Mouse (Mus musculus) MEL (cell line): ENCODE measurements around the gene Gorasp2. TPM values are rescaled to one million over a fixed set of nuclear protein-coding genes. Genes with fewer than 3 reads are reported as not detected.

Experiments
- DNase-seq: peaks from one replicate; pipeline ENCODE4 v3.0.0; 2011; ENCODE audit warnings: low read depth, low spot score
- H3K27ac ChIP-seq: 2 replicates; pipeline ENCODE4 v1.5.1; 2012; ENCODE audit warnings: low read depth, mild to moderate bottlenecking, control low read depth, low read length, moderate library complexity; ENCODE audit not compliant: control insufficient read depth
- H3K27me3 ChIP-seq, 2 experiments: fragments of 150-350 bp in 1 of 2; sonication (generic) in 1 of 2; 2 replicates each; pipeline ENCODE4 v1.6.1; 2012; ENCODE audit warnings: low read length in 2 of 2, mild to moderate bottlenecking in 2 of 2, improper control_type of control experiment in 1 of 2, moderate library complexity in 1 of 2; ENCODE audit not compliant: insufficient read depth in 2 of 2, control insufficient read depth in 1 of 2
- H3K36me3 ChIP-seq, 2 experiments: 2 replicates each; pipeline ENCODE4 v1.6.1; 2012 to 2014; ENCODE audit warnings: low read length in 2 of 2, improper control_type of control experiment in 1 of 2, inconsistent platforms in 1 of 2, mild to moderate bottlenecking in 1 of 2; ENCODE audit not compliant: insufficient read depth in 2 of 2, control insufficient read depth in 1 of 2
- H3K4me1 ChIP-seq, 2 experiments: fragments of 150-350 bp in 1 of 2; sonication (generic) in 1 of 2; 2 replicates each; pipeline ENCODE4 v1.6.1; 2012; ENCODE audit warnings: low read length in 2 of 2, improper control_type of control experiment in 1 of 2, mild to moderate bottlenecking in 1 of 2; ENCODE audit not compliant: insufficient read depth in 2 of 2, control insufficient read depth in 1 of 2
- H3K4me3 ChIP-seq, 2 experiments: fragments of 150-350 bp in 1 of 2; sonication (generic) in 1 of 2; 2 replicates each; pipeline ENCODE4 v1.5.1; 2012; ENCODE audit warnings: low read depth in 2 of 2, low read length in 2 of 2, mild to moderate bottlenecking in 2 of 2, moderate library complexity in 2 of 2, control low read depth in 1 of 2, improper control_type of control experiment in 1 of 2; ENCODE audit not compliant: control insufficient read depth in 1 of 2, insufficient read depth in 1 of 2
- H3K79me2 ChIP-seq: 2 replicates; pipeline ENCODE4 v1.6.1; 2012; ENCODE audit warnings: mild to moderate bottlenecking, low read length, moderate library complexity; ENCODE audit not compliant: control insufficient read depth, poor library complexity, insufficient read depth
- H3K9ac ChIP-seq: 2 replicates; pipeline ENCODE4 v1.6.1; 2012; ENCODE audit warnings: low read depth, mild to moderate bottlenecking, control low read depth, low read length, moderate library complexity; ENCODE audit not compliant: control insufficient read depth, poor library complexity, severe bottlenecking
- H3K9me3 ChIP-seq: fragments of 150-350 bp; sonication (generic); replicated peaks from 2 replicates; pipeline ENCODE4 v1.6.1; 2012; ENCODE audit warnings: mild to moderate bottlenecking, low read length, improper control_type of control experiment, moderate library complexity; ENCODE audit not compliant: insufficient read depth
- BHLHE40 ChIP-seq: IDR thresholded peaks from 2 replicates; pipeline ENCODE4 v1.6.1; 2012; ENCODE audit warnings: low read depth, mild to moderate bottlenecking, inconsistent platforms, low read length, improper control_type of control experiment, borderline replicate concordance
- CHD1 ChIP-seq: IDR thresholded peaks from 2 replicates; pipeline ENCODE4 v1.6.1; 2012; ENCODE audit warnings: low read depth, mild to moderate bottlenecking, inconsistent platforms, low read length, improper control_type of control experiment
- CHD2 ChIP-seq: IDR thresholded peaks from 2 replicates; pipeline ENCODE4 v1.6.1; 2011; ENCODE audit warnings: low read length, improper control_type of control experiment
- CTCF ChIP-seq, 3 experiments: IDR thresholded peaks in 2 of 3; conservative IDR thresholded peaks in 1 of 3; 2 replicates each; pipeline ENCODE4 v1.5.1; 2011 to 2012; ENCODE audit warnings: low read length in 3 of 3, low read depth in 2 of 3, mild to moderate bottlenecking in 2 of 3, improper control_type of control experiment in 1 of 3, inconsistent platforms in 1 of 3, mixed read lengths in 1 of 3, moderate library complexity in 1 of 3; ENCODE audit not compliant: control insufficient read depth in 1 of 3, insufficient read depth in 1 of 3, poor library complexity in 1 of 3, severe bottlenecking in 1 of 3
- E2F4 ChIP-seq: IDR thresholded peaks from 2 replicates; pipeline ENCODE4 v1.6.1; 2011; ENCODE audit warnings: low read depth, low read length, improper control_type of control experiment, borderline replicate concordance
- ELF1 ChIP-seq: IDR thresholded peaks from 2 replicates; pipeline ENCODE4 v1.6.1; 2014; ENCODE audit warnings: low read depth, mild to moderate bottlenecking, inconsistent platforms, low read length, improper control_type of control experiment, moderate library complexity
- GABPA ChIP-seq: IDR thresholded peaks from 2 replicates; pipeline ENCODE4 v1.6.1; 2012; ENCODE audit warnings: low read depth, mild to moderate bottlenecking, inconsistent platforms, low read length, improper control_type of control experiment, moderate library complexity
- JUND ChIP-seq: IDR thresholded peaks from 2 replicates; pipeline ENCODE4 v1.6.1; 2011; ENCODE audit warnings: low read depth, mild to moderate bottlenecking, improper control_type of control experiment, low read length
- KAT2A ChIP-seq: conservative IDR thresholded peaks from 2 replicates; pipeline ENCODE4 v1.6.1; 2012; ENCODE audit warnings: low read depth, low read length, improper control_type of control experiment, inconsistent platforms
- MXI1 ChIP-seq: IDR thresholded peaks from 2 replicates; pipeline ENCODE4 v1.6.1; 2011; ENCODE audit warnings: mild to moderate bottlenecking, low read depth, low read length, improper control_type of control experiment
- MYB ChIP-seq: IDR thresholded peaks from 2 replicates; pipeline ENCODE4 v1.6.1; 2011; ENCODE audit warnings: mild to moderate bottlenecking, low read depth, low read length, improper control_type of control experiment
- NELFE ChIP-seq: IDR thresholded peaks from 2 replicates; pipeline ENCODE4 v1.6.1; 2011; ENCODE audit warnings: low read depth, low read length, improper control_type of control experiment
- NRF1 ChIP-seq: IDR thresholded peaks from 2 replicates; pipeline ENCODE4 v1.6.1; 2014; ENCODE audit warnings: low read depth, mild to moderate bottlenecking, inconsistent platforms, low read length, improper control_type of control experiment, moderate library complexity; ENCODE audit not compliant: poor library complexity, insufficient read depth, severe bottlenecking
- POLR2A ChIP-seq, 2 experiments: IDR thresholded peaks; 2 replicates each; pipeline ENCODE4 v1.6.1; 2011 to 2012; ENCODE audit warnings: low read length in 2 of 2, mild to moderate bottlenecking in 2 of 2, control low read depth in 1 of 2, improper control_type of control experiment in 1 of 2, low read depth in 1 of 2, moderate library complexity in 1 of 2; ENCODE audit not compliant: control insufficient read depth in 1 of 2, insufficient read depth in 1 of 2, poor library complexity in 1 of 2
- POLR2AphosphoS2 ChIP-seq: IDR thresholded peaks from 2 replicates; pipeline ENCODE4 v1.6.1; 2011; ENCODE audit warnings: low read length, improper control_type of control experiment
- POLR2AphosphoS5 ChIP-seq: IDR thresholded peaks from 2 replicates; pipeline ENCODE4 v1.6.1; 2012; ENCODE audit warnings: low read depth, borderline replicate concordance, mild to moderate bottlenecking, inconsistent platforms, low read length, moderate library complexity, mixed read lengths
- SIN3A ChIP-seq: IDR thresholded peaks from 2 replicates; pipeline ENCODE4 v1.6.1; 2012; ENCODE audit warnings: low read length, improper control_type of control experiment, inconsistent platforms
- TAL1 ChIP-seq: IDR thresholded peaks from 2 replicates; pipeline ENCODE4 v1.6.1; 2012; ENCODE audit warnings: mild to moderate bottlenecking, inconsistent platforms, low read length, moderate library complexity, mixed read lengths
- ZC3H11A ChIP-seq: IDR thresholded peaks from 2 replicates; pipeline ENCODE4 v1.6.1; 2012; ENCODE audit warnings: low read depth, mild to moderate bottlenecking, inconsistent platforms, low read length, improper control_type of control experiment
- ZMIZ1 ChIP-seq: IDR thresholded peaks from 2 replicates; pipeline ENCODE4 v1.6.1; 2012; ENCODE audit warnings: low read depth, mild to moderate bottlenecking, inconsistent platforms, low read length, improper control_type of control experiment, moderate library complexity
- ZNF384 ChIP-seq: IDR thresholded peaks from 2 replicates; pipeline ENCODE4 v1.6.1; 2012; ENCODE audit warnings: low read depth, mild to moderate bottlenecking, inconsistent platforms, low read length, improper control_type of control experiment
- polyA plus RNA-seq, 2 experiments: library from polyadenylated mRNA; stranded (reverse) in 1 of 2; unstranded in 1 of 2; fragments of >175 nt in 1 of 2; fragments of >200 nt in 1 of 2; gene quantifications; 2 replicates each; pipeline versions ENCODE4 v1.2.1 to v1.2.4; 2012; ENCODE audit warnings: low replicate concordance in 2 of 2, low read depth in 1 of 2; ENCODE audit not compliant: insufficient read length in 2 of 2, insufficient read depth in 1 of 2, missing spikeins in 1 of 2
- total RNA-seq: library from RNA; depleted of rRNA; stranded (reverse); fragments of 300-350 nt; gene quantifications from 2 replicates; pipeline ENCODE4 v1.2.3, GENCODE M21; 2012

Gene Gorasp2
- total and polyA plus RNA-seq, 3 experiments = 81.8 to 132 (median 124) TPM

GRCm38 (mm10) chr2:70647681-70648080 is 13.7 kb upstream of the Gorasp2 start:
- H3K4me3 ChIP-seq = no peak overlapping the region
- no peak for DNase-seq
- H3K9me3 ChIP-seq = no peaks in the 10 kb centered on the region
- no peak for TF ChIP-seq E2F4
- TF ChIP-seq KAT2A = no peak
- TF ChIP-seq ELF1 = no peak
- no peak for TF ChIP-seq CHD1
- no peak for TF ChIP-seq ZNF384
- no peak for TF ChIP-seq ZMIZ1
- TF ChIP-seq POLR2AphosphoS2 = no peak
- no peak for TF ChIP-seq MYB
- H3K27ac ChIP-seq = no peak overlapping the region
- peaks cover 0 to 10% of the 10 kb centered on the region in 2 experiments; a peak in 2 of 4 replicates for H3K4me1 ChIP-seq
- no peak overlapping the region for H3K9ac ChIP-seq
- H3K79me2 ChIP-seq = no peaks in the 10 kb centered on the region
- peaks cover 0 to 7% of the 10 kb centered on the region in 2 experiments; a peak in 2 of 4 replicates for H3K36me3 ChIP-seq
- H3K27me3 ChIP-seq = peaks cover 3 to 12% of the 10 kb centered on the region in 2 experiments

DNA sequence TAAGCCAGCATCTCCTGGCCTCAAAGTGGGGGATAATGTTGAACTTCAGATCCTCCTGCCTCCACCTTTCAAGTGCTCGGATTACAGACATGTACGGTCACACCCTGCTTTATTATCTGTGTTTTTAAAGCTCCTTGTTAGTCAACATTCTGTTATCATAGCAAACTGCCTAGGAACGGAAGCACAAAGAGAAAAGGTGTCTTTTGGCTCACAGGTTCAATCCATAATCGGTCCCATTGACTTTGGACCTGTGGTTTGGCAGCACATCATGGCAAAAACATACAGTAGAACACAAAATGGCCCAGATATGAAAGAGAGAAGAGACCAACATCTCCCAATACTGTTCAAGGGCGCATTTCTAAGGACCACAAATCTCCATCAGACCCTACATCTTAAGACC is 13.1 kb upstream of the Gorasp2 start:
- Histone ChIP-seq H3K4me1 (peaks cover 0 to 10% of the 10 kb centered on the region in 2 experiments; a peak in 2 of 4 replicates), H3K4me3 (no peak overlapping the region), H3K27ac (no peak overlapping the region)
- TF ChIP-seq CTCF (IDR thresholded peaks at IDR 0.05 in 2 of 3, conservative IDR thresholded peaks at IDR 0.05 in 1 of 3; ENCODE audit: control insufficient read depth in 1 of 3, insufficient read depth in 1 of 3, low read depth in 2 of 3, low read length in 3 of 3, poor library complexity in 1 of 3, severe bottlenecking in 1 of 3) = no peak
- no peak for TF ChIP-seq POLR2A (IDR thresholded peaks at IDR 0.05; ENCODE audit: control insufficient read depth in 1 of 2, insufficient read depth in 1 of 2, low read depth in 1 of 2, low read length in 2 of 2, poor library complexity in 1 of 2)
- TF ChIP-seq JUND = no peak
- no peak for TF ChIP-seq NELFE
- no peak for TF ChIP-seq CHD2
- TF ChIP-seq BHLHE40 = no peak
- no peak for TF ChIP-seq NRF1
- no peak for TF ChIP-seq MXI1
- no peak for TF ChIP-seq SIN3A
- no peak for TF ChIP-seq POLR2AphosphoS2
- TF ChIP-seq POLR2AphosphoS5 = no peak
- no peak for TF ChIP-seq ZC3H11A
- no peak for TF ChIP-seq TAL1
- no peak for TF ChIP-seq GABPA
- TF ChIP-seq, all 39 proteins: peak for 0
- no peak overlapping the region for H3K9ac ChIP-seq
- H3K36me3 ChIP-seq = peaks cover 0 to 7% of the 10 kb centered on the region in 2 experiments; a peak in 2 of 4 replicates
- no peak for DNase-seq
- H3K79me2 ChIP-seq = no peaks in the 10 kb centered on the region
- H3K27me3 ChIP-seq = peaks cover 6 to 13% of the 10 kb centered on the region in 2 experiments
- H3K9me3 ChIP-seq = no peaks in the 10 kb centered on the region
